Mouse (Mus musculus): ENCODE results near the gene Dlx4. TPM values are rescaled to one million over a fixed set of nuclear protein-coding genes. Genes with fewer than 3 reads are reported as not detected.

Gene Dlx4
- polyA plus RNA-seq, 1 experiment, result not detected

GRCm38 (mm10) chr11:95128359-95128758 is 17.7 kb downstream of the Dlx4 start:
- Histone ChIP-seq H3K4me1 (ENCODE audit: control insufficient read depth, insufficient read depth, insufficient read length) (0 out of 2 replicates have a peak, but pooled peaks cover 3% of the 10 kb centered on the region), H3K27me3 (ENCODE audit: control insufficient read depth, insufficient read depth, low read length) (peaks cover 5% of the 10 kb centered on the region; the same call in 1 of the 2 replicates), H3K36me3 (ENCODE audit: control insufficient read depth, insufficient read depth, low read length) (no peaks in the 10 kb centered on the region), H3K4me3 (ENCODE audit: extremely low read depth, insufficient read depth, insufficient read length) (no peak overlapping the region), H3K27ac (ENCODE audit: insufficient read depth, low read length) (no peak overlapping the region)
- no peak for DNase-seq (ENCODE audit: low read depth in 1 of 2, low spot score in 2 of 2)
- TF ChIP-seq POLR2A (IDR thresholded peaks at IDR 0.05; ENCODE audit: low read depth, low read length) (no peak), CTCF (IDR thresholded peaks at IDR 0.05; ENCODE audit: extremely low read depth, insufficient read depth, insufficient read length, insufficient replicate concordance) (no peak)
- WGBS, result 70% methylated on average over 11 of the region's 11 CpGs

GRCm38 (mm10) chr11:95126272-95127245 is 19.5 kb downstream of the Dlx4 start:
- 0 out of 2 replicates have a peak, but pooled peaks cover 3% of the 10 kb centered on the region for H3K4me1 ChIP-seq (ENCODE audit: control insufficient read depth, insufficient read depth, insufficient read length)
- H3K36me3 ChIP-seq (ENCODE audit: control insufficient read depth, insufficient read depth, low read length), result no peaks in the 10 kb centered on the region
- no peak for DNase-seq (ENCODE audit: low read depth in 1 of 2, low spot score in 2 of 2)
- 7% methylated on average over 20 of the region's 20 CpGs for WGBS
- peaks cover 12% of the 10 kb centered on the region for H3K27me3 ChIP-seq (ENCODE audit: control insufficient read depth, insufficient read depth, low read length)
- TF ChIP-seq CTCF (IDR thresholded peaks at IDR 0.05; ENCODE audit: extremely low read depth, insufficient read depth, insufficient read length, insufficient replicate concordance) (no peak), POLR2A (IDR thresholded peaks at IDR 0.05; ENCODE audit: low read depth, low read length) (no peak)
- H3K4me3 ChIP-seq (ENCODE audit: extremely low read depth, insufficient read depth, insufficient read length), result no peak overlapping the region
- no peak overlapping the region for H3K27ac ChIP-seq (ENCODE audit: insufficient read depth, low read length)

GRCm38 (mm10) chr11:95125366-95125948 is 20.6 kb downstream of the Dlx4 start:
- DNase-seq (ENCODE audit: low read depth in 1 of 2, low spot score in 2 of 2), result no peak
- H3K27me3 ChIP-seq (ENCODE audit: control insufficient read depth, insufficient read depth, low read length), result peaks cover 20% of the 10 kb centered on the region
- 40% methylated on average over 7 of the region's 7 CpGs for WGBS
- H3K4me3 ChIP-seq (ENCODE audit: extremely low read depth, insufficient read depth, insufficient read length), result no peak overlapping the region
- no peaks in the 10 kb centered on the region for H3K36me3 ChIP-seq (ENCODE audit: control insufficient read depth, insufficient read depth, low read length)
- H3K4me1 ChIP-seq (ENCODE audit: control insufficient read depth, insufficient read depth, insufficient read length), result peaks cover 6% of the 10 kb centered on the region; the same call in 1 of the 2 replicates
- H3K27ac ChIP-seq (ENCODE audit: insufficient read depth, low read length), result no peak overlapping the region
- no peak for TF ChIP-seq CTCF (IDR thresholded peaks at IDR 0.05; ENCODE audit: extremely low read depth, insufficient read depth, insufficient read length, insufficient replicate concordance)
- TF ChIP-seq POLR2A (IDR thresholded peaks at IDR 0.05; ENCODE audit: low read depth, low read length), result no peak

- TF ChIP-seq POLR2A (IDR thresholded peaks at IDR 0.05; ENCODE audit: low read depth, low read length), result no peak
- no peak for TF ChIP-seq CTCF (IDR thresholded peaks at IDR 0.05; ENCODE audit: extremely low read depth, insufficient read depth, insufficient read length, insufficient replicate concordance)
- H3K27ac ChIP-seq (ENCODE audit: insufficient read depth, low read length), result no peak overlapping the region
- no peaks in the 10 kb centered on the region for H3K36me3 ChIP-seq (ENCODE audit: control insufficient read depth, insufficient read depth, low read length)
- H3K4me1 ChIP-seq (ENCODE audit: control insufficient read depth, insufficient read depth, insufficient read length), result peaks cover 6% of the 10 kb centered on the region; the same call in 1 of the 2 replicates
- H3K27me3 ChIP-seq (ENCODE audit: control insufficient read depth, insufficient read depth, low read length), result peaks cover 28% of the 10 kb centered on the region
- WGBS, result 82% methylated on average over 6 of the region's 6 CpGs
- H3K4me3 ChIP-seq (ENCODE audit: extremely low read depth, insufficient read depth, insufficient read length), result no peak overlapping the region
- no peak for DNase-seq (ENCODE audit: low read depth in 1 of 2, low spot score in 2 of 2)
Observed at GRCm38 (mm10) chr11:95122100-95122489, 24.0 kb downstream of the Dlx4 start.

- Histone ChIP-seq H3K27me3 (ENCODE audit: control insufficient read depth, insufficient read depth, low read length) (peaks cover 26% of the 10 kb centered on the region), H3K36me3 (ENCODE audit: control insufficient read depth, insufficient read depth, low read length) (no peaks in the 10 kb centered on the region), H3K4me3 (ENCODE audit: extremely low read depth, insufficient read depth, insufficient read length) (no peak overlapping the region; the same call in 1 of the 2 replicates), H3K27ac (ENCODE audit: insufficient read depth, low read length) (no peak overlapping the region), H3K4me1 (ENCODE audit: control insufficient read depth, insufficient read depth, insufficient read length) (peaks cover 4% of the 10 kb centered on the region; the same call in 1 of the 2 replicates)
- WGBS, result 6% methylated on average over 60 of the region's 63 CpGs
- DNase-seq (ENCODE audit: low read depth in 1 of 2, low spot score in 2 of 2), result no peak
- no peak for TF ChIP-seq CTCF (IDR thresholded peaks at IDR 0.05; ENCODE audit: extremely low read depth, insufficient read depth, insufficient read length, insufficient replicate concordance)
- no peak for TF ChIP-seq POLR2A (IDR thresholded peaks at IDR 0.05; ENCODE audit: low read depth, low read length)
Observed at GRCm38 (mm10) chr11:95121161-95122099, 24.6 kb downstream of the Dlx4 start.

- H3K4me1 ChIP-seq (ENCODE audit: control insufficient read depth, insufficient read depth, insufficient read length), result peaks cover 2% of the 10 kb centered on the region; the same call in 1 of the 2 replicates
- no peak overlapping the region for H3K4me3 ChIP-seq (ENCODE audit: extremely low read depth, insufficient read depth, insufficient read length)
- DNase-seq (ENCODE audit: low read depth in 1 of 2, low spot score in 2 of 2), result no peak
- TF ChIP-seq CTCF (IDR thresholded peaks at IDR 0.05; ENCODE audit: extremely low read depth, insufficient read depth, insufficient read length, insufficient replicate concordance), result no peak
- no peak for TF ChIP-seq POLR2A (IDR thresholded peaks at IDR 0.05; ENCODE audit: low read depth, low read length)
- WGBS, result 8% methylated on average over 21 of the region's 21 CpGs
- no peak overlapping the region for H3K27ac ChIP-seq (ENCODE audit: insufficient read depth, low read length)
- no peaks in the 10 kb centered on the region for H3K36me3 ChIP-seq (ENCODE audit: control insufficient read depth, insufficient read depth, low read length)
- peaks cover 25% of the 10 kb centered on the region for H3K27me3 ChIP-seq (ENCODE audit: control insufficient read depth, insufficient read depth, low read length)
Observed at GRCm38 (mm10) chr11:95120633-95121020, 25.4 kb downstream of the Dlx4 start.

Measured in spleen, adult 2 months (tissue).